Mouse (Mus musculus) MEL-GATA-1-ER (cell line): ENCODE results near the gene Nfib.

ENCODE experiments used
- DNase-seq: peaks from one replicate; pipeline ENCODE4 v3.0.0-alpha.2; 2012; ENCODE audit warnings: low read depth; ENCODE audit errors: extremely low read depth

Gene Nfib

DNA sequence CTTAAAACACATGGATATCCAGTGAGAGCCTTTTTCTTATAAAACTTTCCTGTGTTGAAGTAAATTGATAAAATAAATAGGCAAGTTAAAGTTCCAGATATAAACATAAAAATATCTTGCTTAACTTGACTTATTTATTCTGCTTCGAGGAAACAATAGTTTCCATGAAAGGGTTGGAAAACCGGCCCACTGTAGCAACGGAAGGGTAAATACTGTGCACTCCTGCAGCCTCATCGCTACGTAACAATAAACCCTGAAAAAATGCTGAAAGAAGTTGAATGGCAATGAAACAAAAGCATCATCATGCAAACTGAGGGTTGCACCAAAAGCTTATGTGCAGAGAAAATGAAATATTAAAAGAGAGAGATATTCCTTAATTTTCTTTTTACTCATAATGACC is 203.5 kb downstream of the Nfib start:
- no peak for DNase-seq

DNA sequence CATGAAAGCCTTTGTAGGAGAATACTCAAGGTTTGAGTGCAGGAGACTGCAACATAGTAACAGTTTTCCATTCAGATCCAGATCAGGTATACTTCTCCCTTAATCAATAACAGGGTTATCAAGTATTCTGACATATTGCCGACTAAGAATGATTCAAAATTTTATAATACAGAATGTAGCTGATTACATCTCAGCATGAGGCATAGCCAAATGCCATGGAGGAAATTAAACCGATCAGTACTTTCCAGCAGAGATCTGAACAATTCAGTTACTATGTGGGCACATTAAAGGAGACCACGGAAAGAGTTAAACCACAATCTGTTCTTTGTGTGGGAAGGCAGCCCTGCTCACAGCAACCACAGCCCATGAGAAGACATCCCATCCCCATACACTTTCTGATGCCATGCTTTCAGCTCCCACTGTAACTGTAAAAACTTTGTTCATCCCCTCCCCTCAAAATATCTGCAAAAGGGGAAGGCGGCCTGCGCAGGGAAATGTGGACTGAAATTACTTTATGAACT is 204.9 kb downstream of the Nfib start:
- DNase-seq, result no peak

DNA sequence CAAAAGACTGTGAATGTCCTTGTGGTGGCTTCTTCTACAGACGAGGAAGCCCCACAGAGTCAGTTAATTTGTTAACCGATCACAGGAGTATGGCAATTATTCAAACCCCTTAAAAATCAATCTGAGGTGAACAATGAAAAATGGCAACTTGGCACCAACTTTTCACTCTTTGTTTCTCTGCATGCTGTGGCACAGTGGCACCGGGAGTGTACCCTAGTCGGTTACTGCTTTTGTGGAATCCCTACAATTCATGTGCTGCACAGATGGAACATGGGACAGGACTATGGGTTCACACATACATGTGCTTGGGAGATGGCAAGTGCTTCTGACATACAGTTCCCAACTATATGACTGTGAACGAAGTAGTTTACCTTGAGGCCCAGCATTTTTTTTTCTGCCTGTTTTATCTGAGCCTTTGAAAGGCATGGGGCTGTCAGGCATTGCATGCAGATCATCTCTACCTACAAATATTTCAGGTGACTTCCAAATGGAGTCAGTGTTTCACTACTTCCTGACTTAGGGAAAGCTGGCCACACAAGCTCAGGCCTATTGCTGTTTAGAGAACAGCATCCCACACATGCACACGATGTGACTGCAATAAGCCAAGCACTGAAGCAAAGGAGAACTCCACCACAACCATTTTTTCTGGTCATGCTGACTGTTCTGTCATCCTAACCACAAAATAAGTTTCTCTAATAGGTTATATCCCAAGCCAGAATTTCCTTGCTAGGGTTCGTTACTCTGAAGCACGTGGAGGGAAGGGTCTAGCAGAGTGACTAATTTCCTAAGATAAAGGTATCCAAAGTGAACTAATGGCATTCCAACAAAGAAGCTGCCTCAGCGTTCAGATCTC is 205.6 kb downstream of the Nfib start:
- DNase-seq, result no peak

- DNase-seq, result no peak
Observed at GRCm38 (mm10) chr4:82499238-82499637, 206.3 kb downstream of the Nfib start.

DNA sequence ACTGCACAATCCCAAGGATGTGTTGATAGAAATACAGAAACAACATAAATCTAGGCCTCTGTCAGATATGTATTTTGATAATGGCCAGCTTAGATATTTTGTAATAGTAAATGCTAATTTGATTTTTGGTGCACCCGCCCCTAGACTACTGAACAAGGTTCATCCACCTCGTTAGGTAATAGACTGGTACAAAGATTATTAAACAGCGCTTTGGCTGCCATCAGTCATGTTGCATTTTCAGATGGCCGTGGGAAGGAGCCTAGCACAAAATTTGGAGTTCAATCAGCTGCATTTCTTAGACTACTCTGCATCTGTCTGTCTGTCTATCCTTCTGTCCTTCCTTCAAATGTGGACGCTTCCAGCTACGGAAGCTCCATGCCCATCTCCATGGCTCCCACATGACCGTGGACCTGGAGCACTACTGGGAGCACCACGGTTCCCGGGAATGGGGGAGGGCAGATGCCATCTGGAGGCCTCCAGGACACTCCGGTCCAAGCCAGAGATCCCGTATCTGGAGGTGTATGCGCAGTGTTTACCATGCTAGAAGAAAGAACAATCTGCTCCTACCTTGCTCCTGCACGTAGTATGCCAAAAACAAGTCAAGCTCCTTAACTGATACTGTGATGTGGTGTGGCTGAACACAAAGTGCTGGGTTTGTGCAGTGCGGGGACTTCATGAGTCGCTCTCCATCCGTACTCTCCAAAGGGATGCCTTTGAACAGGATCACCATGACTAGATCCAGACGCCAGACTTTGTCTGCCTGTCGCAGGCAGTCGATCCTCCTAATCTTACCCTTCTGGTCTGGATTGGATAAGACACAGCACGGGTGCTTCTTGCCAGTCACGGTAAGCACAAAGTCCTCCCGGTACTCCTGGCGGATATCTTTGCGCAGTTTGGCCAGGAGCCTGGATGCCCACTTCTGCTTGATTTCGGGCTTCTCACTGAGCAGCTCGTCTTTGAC is 207.6 kb downstream of the Nfib start:
- no peak for DNase-seq

GRCm38 (mm10) chr4:82497141-82497566 is 208.4 kb downstream of the Nfib start:
- no peak for DNase-seq

DNA sequence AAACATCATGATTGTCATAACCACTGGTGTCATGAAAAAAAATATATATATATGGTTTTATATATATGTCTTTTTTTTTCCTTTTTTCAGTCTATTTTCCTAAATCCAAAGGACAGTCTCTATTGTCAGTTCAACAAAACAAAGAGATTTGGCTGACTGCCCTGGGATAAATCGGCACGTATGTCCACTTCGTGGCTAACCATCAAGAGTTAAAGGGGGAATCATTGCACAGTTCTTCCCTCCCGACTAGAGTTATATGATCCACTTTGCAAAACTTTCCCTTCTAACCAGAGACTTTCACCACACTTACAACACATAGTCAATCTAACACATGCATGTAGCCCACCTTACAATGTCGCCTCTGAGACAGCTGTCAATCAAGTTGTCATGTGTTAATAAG is 209.2 kb downstream of the Nfib start:
- no peak for DNase-seq

- DNase-seq, result no peak
Observed at GRCm38 (mm10) chr4:82495605-82496004, 209.9 kb downstream of the Nfib start.

DNA sequence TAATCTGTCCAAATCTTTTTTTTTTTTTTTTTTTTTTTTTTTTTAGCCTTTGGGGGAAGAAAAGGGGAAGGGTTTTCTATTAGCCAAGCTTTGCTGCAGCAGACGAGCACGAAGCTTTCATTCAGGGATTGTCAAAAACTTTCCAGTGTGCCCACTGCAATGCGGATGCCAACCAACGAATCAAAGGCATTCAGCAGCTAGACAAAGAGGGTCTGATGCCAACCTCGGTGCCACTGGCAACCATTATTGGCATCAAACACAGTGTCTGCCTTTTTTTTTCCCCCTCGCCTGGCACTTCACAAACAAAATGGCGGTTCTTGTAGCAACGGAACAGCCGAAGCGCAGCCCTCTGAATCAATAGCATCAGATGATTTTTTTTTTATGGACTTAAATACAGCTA is 210.7 kb downstream of the Nfib start:
- DNase-seq, result no peak

DNA sequence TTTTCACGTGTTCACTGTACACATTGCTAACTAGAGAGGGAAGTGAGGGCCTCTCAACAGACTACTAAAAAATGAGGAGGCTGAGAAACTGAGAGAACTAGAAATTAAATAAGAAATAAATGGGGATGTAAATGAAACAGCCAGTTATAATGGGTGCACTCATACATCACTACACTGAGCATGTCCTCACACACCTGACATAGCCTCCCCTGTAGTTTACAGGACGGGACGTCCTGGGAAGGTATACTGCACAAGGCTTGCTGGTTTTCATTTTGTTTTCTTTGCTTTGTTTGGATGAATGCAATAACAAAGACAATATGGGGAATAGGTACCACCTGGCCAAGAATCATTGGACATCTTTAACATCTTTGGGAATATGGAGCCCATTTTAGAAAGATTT is 211.1 kb downstream of the Nfib start:
- DNase-seq, result no peak

GRCm38 (mm10) chr4:82493865-82494264 is 211.7 kb downstream of the Nfib start:
- DNase-seq, result no peak

- no peak for DNase-seq
Observed at GRCm38 (mm10) chr4:82493363-82493762, 212.2 kb downstream of the Nfib start.

- DNase-seq, result no peak
Observed at GRCm38 (mm10) chr4:82492737-82493136, 212.8 kb downstream of the Nfib start.

DNA sequence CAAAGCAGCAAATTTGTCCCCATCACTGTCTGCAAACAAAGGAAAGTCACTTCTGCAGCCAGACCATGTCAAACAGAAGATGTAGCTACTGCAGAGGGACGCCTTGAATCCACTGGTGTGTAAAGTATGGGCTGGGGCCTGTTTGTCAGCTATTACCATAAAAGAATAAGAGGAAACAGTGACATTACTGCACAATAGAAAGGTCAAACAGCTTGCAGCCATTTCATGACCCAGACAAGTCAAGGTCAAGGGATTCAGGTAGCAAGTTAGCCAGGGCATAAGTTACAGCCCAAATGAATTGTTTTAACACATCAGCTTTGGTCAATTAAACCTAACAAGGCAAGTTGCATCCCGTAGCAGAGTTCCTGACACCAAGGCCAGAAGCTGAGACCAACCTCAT is 215.6 kb downstream of the Nfib start:
- DNase-seq, result no peak

DNA sequence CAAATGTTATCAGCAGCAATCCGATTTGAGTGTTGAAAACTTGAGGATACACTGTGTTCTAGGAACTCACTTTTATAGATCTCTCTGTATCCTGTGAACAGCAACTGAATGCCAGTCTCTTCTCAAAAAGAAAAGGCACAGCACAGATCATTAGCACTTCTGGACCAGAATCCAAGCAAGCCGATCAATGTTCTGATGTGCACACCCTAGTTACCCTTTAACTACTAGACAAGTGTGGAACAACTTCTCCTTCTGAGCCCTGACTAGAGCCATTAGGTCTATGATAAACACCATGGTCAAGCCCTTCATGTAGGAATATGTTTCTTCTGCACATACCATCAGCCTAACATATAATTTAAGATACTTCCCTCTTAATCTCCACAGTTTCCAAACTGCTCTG is 219.6 kb downstream of the Nfib start:
- DNase-seq, result no peak

DNA sequence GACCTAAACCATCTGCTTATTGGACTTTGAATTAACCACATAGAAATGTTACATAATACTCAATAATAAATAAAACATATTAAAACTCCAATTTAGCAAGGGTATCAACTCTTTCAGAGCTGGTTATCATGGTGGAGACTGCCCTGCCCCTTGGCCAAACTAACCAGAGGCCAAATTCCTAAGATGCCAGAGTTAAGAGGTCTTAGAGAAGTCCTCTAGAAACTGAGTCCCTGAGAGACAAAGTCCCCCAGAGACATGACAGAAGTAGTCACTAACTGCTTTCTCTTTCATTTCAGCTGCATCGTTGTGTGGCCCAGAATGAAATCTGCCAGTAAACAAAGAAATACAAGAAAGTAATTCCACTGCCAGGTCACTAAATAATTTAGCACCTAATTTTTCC is 221.7 kb downstream of the Nfib start:
- no peak for DNase-seq

DNA sequence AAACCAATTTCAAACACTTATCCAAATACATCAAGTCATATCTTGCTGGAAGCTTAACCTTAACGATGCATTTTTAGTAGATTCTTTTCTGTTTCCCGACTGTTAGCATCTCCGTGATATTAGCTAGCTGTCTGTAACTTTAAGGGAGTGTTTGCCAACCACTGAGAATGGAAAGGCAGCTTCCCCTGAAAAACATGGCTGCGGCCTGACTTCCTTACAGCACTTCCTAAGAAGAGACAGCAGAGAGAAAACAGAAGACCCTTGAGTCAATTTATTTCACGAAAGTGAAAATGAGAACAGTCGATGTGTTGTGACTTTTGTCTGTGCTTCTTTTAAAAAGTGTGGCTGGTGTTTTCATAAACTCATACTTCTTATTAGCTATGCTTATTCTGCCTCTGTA is 222.3 kb downstream of the Nfib start:
- DNase-seq, result no peak

- no peak for DNase-seq
Observed at GRCm38 (mm10) chr4:82480635-82481034, 224.9 kb downstream of the Nfib start.

- DNase-seq, result no peak
Observed at GRCm38 (mm10) chr4:82479394-82479793, 226.2 kb downstream of the Nfib start.

- DNase-seq, result no peak
Observed at GRCm38 (mm10) chr4:82477742-82478141, 227.8 kb downstream of the Nfib start.

GRCm38 (mm10) chr4:82476411-82476810 is 229.1 kb downstream of the Nfib start:
- DNase-seq, result no peak

GRCm38 (mm10) chr4:82474334-82474733 is 231.2 kb downstream of the Nfib start:
- DNase-seq, result no peak
